Mouse (Mus musculus) R1 (cell line): ENCODE measurements at regions not wholly inside any gene's neighbourhood (a gene's known extent, or its start where the extent isn't known, plus 50 kb on each side); places are given as distances from the start of the nearest gene placed in this dataset.
A peak's percentile ranks its signal among the peaks of the same experiment; 100 is the strongest.

Experiments used
- DNase-seq: peaks from one replicate; pipeline ENCODE4 v3.0.0-alpha.2; 2018; ENCODE audit warnings: low read depth, low spot score

- no peak for DNase-seq
These were observed 687.5 kb upstream of the Pou3f3 start for GRCm38 (mm10) chr1:42008046-42008445.

GRCm38 (mm10) chr1:42012911-42013310 is 682.7 kb upstream of the Pou3f3 start:
- no peak for DNase-seq

GRCm38 (mm10) chr1:42018966-42019365 is 676.6 kb upstream of the Pou3f3 start:
- DNase-seq = no peak

- no peak for DNase-seq
These were observed 669.8 kb upstream of the Pou3f3 start for GRCm38 (mm10) chr1:42025781-42026180.

GRCm38 (mm10) chr1:42026423-42026822 is 669.1 kb upstream of the Pou3f3 start:
- no peak for DNase-seq

- DNase-seq = no peak
These were observed 661.8 kb upstream of the Pou3f3 start for GRCm38 (mm10) chr1:42033786-42034185.

GRCm38 (mm10) chr1:42035371-42035770 is 660.2 kb upstream of the Pou3f3 start:
- peak; percentile 95 for DNase-seq

- no peak for DNase-seq
These were observed 654.0 kb upstream of the Pou3f3 start for GRCm38 (mm10) chr1:42041544-42041943.

- DNase-seq = peak; percentile 97
These were observed 637.1 kb upstream of the Pou3f3 start for GRCm38 (mm10) chr1:42058494-42058893.

- no peak for DNase-seq
These were observed 625.5 kb upstream of the Pou3f3 start for GRCm38 (mm10) chr1:42070064-42070463.

- no peak for DNase-seq
These were observed 599.5 kb upstream of the Pou3f3 start for GRCm38 (mm10) chr1:42096026-42096425.

- DNase-seq = no peak
These were observed 597.0 kb upstream of the Pou3f3 start for GRCm38 (mm10) chr1:42098580-42098979.

GRCm38 (mm10) chr1:42107521-42107920 is 588.0 kb upstream of the Pou3f3 start:
- peak; percentile 52 for DNase-seq

GRCm38 (mm10) chr1:42107925-42108324 is 587.6 kb upstream of the Pou3f3 start:
- DNase-seq = no peak

- DNase-seq = no peak
These were observed 543.3 kb upstream of the Pou3f3 start for GRCm38 (mm10) chr1:42152175-42152790.

GRCm38 (mm10) chr1:42152916-42153315 is 542.7 kb upstream of the Pou3f3 start:
- no peak for DNase-seq

- peak; percentile 19 for DNase-seq
These were observed 527.6 kb upstream of the Pou3f3 start for GRCm38 (mm10) chr1:42167790-42168572.

GRCm38 (mm10) chr1:42169505-42169904 is 526.1 kb upstream of the Pou3f3 start:
- DNase-seq = no peak

- DNase-seq = peak; percentile 72
These were observed 509.3 kb upstream of the Pou3f3 start for GRCm38 (mm10) chr1:42186295-42186694.

GRCm38 (mm10) chr1:42228098-42228497 is 467.5 kb upstream of the Pou3f3 start:
- no peak for DNase-seq

GRCm38 (mm10) chr1:42229711-42230110 is 465.9 kb upstream of the Pou3f3 start:
- no peak for DNase-seq

- DNase-seq = no peak
These were observed 465.0 kb upstream of the Pou3f3 start for GRCm38 (mm10) chr1:42230469-42231040.

- DNase-seq = no peak
These were observed 464.5 kb upstream of the Pou3f3 start for GRCm38 (mm10) chr1:42231091-42231490.
